Mouse (Mus musculus) ovary, postnatal 10 days (tissue): ENCODE measurements around the gene Atp8b5.

Experiments
- DNase-seq: peaks from one replicate; pipeline ENCODE4 v3.0.0; 2022; ENCODE audit warnings: low spot score

The Atp8b5 gene

DNA sequence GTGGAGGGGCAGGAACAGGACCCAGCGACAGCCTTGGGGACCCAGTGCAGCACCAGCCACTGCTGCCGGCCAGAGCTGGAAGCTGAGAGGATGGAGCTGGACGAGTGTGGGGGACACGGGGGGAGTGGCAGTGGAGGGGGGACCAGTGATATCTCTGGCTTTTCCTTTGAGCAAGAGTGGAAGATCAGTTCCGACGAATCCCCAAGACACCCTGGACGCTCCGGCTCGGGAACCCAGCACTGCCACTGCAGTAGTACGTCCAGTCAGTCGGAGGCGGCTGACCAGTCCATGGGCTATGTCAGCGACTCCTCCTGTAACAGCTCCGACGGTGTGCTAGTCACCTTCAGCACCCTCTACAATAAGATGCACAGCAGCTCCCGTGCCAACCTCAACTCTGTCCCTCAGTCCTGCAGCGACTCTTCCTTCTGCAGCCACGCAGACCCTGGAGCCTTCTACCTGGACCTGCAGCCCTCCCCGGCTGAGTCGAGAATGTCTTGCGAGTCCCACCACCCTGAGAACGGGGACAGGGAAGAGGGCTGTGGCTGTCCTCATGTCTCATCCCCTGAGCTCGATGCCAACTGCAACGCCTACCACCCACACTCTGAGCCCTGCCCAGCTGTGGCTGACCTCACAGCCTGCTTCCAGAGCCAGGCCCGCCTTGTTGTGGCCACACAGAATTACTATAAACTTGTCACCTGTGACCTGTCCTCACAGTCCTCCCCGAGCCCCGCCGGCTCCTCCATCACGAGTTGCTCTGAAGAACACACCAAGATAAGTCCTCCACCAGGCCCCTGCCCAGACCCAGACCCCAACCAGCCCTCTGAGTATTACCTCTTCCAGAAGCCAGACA, 148.5 kb downstream of the Atp8b5 start:
- no peak for DNase-seq

DNA sequence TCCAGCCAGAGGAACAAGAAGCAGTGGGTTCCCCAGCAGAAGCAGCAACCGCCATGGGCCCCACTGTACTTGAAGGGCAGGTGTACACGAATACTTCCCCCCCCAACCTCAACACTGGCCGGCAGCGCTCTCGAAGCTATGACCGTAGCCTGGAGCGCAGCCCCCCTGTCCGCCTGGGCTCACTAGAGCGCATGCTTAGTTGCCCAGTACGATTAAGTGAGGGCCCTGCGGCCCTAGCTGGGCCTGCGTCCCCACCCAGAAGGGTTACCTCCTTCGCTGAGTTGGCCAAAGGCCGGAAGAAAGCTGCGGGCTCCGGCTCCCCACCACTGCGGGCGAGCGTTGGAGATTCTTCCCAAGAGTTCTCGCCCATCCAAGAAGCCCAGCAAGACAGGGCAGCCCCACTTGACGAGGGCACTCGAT, 149.1 kb downstream of the Atp8b5 start:
- no peak for DNase-seq

DNA sequence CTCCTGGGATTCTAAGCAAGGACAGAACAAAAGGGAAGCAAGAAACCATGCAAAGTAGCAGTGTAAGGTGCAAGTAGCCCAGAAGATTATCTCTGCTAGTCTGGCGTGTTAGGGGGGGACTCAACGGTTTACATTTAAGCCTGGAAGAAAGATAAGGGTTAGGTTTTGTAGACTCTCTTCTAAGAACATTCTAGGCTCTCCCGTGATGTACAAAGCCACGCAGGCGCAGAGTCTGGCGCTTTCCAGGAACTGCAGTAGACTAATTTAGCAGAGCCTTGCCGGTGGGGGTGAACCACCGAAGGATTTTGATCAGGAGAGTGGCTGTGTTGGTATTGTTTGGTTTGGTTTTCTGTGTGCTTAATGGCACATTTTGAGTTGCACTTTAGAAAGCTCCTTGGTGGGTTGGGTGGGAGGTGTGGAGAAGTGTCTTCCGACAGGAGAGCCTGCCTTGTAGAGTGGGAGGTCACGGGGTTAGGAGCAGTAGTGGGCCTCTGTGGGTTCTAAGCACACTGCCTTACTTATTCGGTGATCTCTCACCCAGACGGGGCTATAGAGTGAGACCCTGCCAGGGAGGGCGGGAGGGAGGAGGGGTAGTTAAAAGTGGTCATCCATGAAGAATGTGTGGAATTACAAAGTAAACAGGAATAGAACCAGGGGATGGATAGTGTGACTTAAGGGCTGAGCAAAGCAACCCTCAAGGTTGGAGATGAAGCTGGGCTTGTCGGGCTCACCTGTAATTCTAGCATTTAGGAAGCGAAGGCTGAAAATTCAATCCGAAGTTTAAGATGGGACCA, 150.5 kb downstream of the Atp8b5 start:
- DNase-seq = no peak

DNA sequence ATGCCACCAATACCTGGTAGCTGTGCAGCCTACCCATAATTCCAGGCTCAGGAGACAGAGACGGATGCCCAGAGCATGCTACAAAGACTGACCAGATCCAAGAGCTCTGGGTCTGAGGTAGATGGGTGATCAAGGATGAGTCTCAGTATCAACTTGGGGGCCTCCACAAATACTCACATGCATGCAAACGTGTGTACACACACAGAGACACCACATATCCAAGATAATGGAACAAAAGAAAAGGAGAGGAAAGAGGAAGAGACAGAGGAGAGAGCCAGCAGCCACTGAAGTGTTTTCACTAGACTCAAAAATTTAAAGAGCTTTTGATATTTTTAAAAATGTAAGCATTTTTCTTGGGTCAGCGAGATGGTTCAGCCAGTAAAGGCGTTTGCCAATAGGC, 151.5 kb downstream of the Atp8b5 start:
- DNase-seq = no peak

DNA sequence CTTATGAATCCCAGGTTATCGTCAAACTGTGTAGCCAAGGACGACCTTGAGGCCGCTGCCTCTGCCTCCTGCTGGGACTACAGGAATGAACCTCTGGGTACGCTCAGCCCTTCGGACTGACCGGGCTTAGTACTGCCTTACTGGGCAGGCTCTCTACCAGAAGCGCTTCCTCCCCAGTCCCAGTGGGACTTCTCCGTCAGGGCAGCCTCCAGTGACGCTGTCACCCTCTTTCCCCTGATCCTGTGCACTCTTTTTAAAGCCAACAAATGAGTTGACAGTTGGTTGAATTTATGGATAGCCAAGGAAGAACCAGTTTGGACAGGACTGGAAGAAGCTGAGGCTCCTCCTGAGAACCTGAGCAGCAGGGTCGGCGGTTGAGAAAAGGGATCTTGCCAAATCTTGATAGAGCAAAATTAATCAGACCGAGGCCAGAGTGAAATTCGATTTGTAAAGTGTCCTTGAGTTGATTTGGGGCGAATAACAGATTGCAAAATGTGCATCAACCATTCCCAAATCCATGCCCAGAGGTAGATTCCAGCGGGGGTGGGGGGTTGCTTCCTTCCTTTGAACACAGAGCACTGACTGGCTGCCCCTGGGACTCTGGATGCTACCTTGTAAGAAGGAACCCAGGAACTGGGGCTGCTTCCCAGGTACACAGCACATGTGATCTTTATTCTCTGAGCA, 152.2 kb downstream of the Atp8b5 start:
- no peak for DNase-seq

DNA sequence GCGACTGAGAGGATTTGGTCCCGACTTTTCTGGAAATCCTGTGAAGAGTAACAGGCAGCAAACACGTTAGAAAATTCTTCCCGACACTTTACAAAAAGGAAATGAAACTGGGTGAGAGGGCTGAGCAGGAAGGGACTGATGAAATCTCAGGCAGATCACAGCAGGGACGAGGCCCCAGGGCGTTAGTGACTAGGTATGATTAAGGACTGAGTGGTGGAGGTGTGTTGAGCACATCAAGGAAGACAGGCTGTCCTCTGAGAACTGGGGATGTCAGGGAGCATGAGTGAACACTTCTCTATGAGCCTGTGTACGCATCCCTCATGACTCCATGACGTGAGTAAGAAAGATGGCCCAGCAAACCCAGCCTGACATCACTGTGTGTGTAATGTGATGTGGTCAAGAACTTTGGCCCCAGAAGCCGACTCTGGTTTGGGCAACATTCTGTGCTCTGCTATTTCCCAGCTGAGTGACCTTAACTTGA, 152.9 kb downstream of the Atp8b5 start:
- no peak for DNase-seq

DNA sequence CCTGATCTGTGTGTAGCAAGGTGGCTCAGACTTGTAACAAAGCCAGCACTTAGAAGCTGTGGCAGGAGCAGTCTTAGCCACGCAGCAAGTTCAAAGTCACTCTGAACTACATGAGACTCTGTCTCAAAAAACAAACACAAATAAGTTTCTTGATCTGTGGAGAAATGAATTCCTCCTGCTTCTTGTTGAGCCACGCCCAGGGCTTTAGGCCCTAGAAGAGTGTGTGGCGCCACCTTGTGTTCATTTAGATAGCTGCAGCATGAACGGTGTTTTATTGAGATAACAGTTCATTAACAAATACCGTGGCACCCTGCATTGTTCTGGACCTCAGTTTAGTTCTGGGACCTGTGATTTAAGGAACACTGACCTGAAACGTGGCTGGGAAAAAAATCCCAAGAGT, 153.3 kb downstream of the Atp8b5 start:
- DNase-seq = no peak

DNA sequence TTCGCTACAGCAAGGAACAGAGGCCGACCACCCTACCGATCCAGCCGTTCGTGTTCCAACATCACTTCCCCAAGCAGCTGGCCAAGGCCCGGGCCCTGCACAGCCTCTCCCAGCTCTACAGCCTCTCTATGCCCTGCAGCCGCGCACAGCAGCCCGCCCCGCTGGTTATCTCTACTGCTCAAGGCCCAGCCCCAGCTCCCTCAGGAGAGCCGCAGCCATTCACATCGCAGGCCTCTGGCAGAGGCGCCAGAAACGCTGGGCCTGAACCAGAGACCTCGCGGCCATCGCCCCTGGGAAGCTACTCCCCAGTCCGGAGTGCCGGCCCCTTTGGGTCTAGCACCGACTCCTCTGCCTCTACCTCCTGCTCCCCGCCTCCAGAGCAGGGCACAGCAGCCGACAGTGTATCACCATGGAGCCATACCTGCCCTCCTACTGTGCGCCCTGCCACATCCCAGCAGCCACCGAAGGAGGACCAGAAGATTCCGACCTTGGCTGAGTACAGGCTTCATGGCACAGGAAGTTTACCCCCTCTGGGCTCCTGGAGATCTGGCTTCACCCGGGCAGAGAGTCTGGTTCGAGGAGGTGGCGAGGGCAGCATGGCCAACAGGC, 154.8 kb downstream of the Atp8b5 start:
- no peak for DNase-seq
